Mouse (Mus musculus) MEL (cell line): ENCODE measurements around the gene Kif5a. TPM values are rescaled to one million over a fixed set of nuclear protein-coding genes. Genes with fewer than 3 reads are reported as not detected.

Experiments
- DNase-seq: peaks from one replicate; pipeline ENCODE4 v3.0.0; 2011; ENCODE audit warnings: low read depth, low spot score
- H3K27ac ChIP-seq: 2 replicates; pipeline ENCODE4 v1.5.1; 2012; ENCODE audit warnings: low read depth, mild to moderate bottlenecking, control low read depth, low read length, moderate library complexity; ENCODE audit not compliant: control insufficient read depth
- H3K27me3 ChIP-seq, 2 experiments: fragments of 150-350 bp in 1 of 2; sonication (generic) in 1 of 2; 2 replicates each; pipeline ENCODE4 v1.6.1; 2012; ENCODE audit warnings: low read length in 2 of 2, mild to moderate bottlenecking in 2 of 2, improper control_type of control experiment in 1 of 2, moderate library complexity in 1 of 2; ENCODE audit not compliant: insufficient read depth in 2 of 2, control insufficient read depth in 1 of 2
- H3K36me3 ChIP-seq, 2 experiments: 2 replicates each; pipeline ENCODE4 v1.6.1; 2012 to 2014; ENCODE audit warnings: low read length in 2 of 2, improper control_type of control experiment in 1 of 2, inconsistent platforms in 1 of 2, mild to moderate bottlenecking in 1 of 2; ENCODE audit not compliant: insufficient read depth in 2 of 2, control insufficient read depth in 1 of 2
- H3K4me1 ChIP-seq, 2 experiments: fragments of 150-350 bp in 1 of 2; sonication (generic) in 1 of 2; 2 replicates each; pipeline ENCODE4 v1.6.1; 2012; ENCODE audit warnings: low read length in 2 of 2, improper control_type of control experiment in 1 of 2, mild to moderate bottlenecking in 1 of 2; ENCODE audit not compliant: insufficient read depth in 2 of 2, control insufficient read depth in 1 of 2
- H3K4me3 ChIP-seq, 2 experiments: fragments of 150-350 bp in 1 of 2; sonication (generic) in 1 of 2; 2 replicates each; pipeline ENCODE4 v1.5.1; 2012; ENCODE audit warnings: low read depth in 2 of 2, low read length in 2 of 2, mild to moderate bottlenecking in 2 of 2, moderate library complexity in 2 of 2, control low read depth in 1 of 2, improper control_type of control experiment in 1 of 2; ENCODE audit not compliant: control insufficient read depth in 1 of 2, insufficient read depth in 1 of 2
- H3K79me2 ChIP-seq: 2 replicates; pipeline ENCODE4 v1.6.1; 2012; ENCODE audit warnings: mild to moderate bottlenecking, low read length, moderate library complexity; ENCODE audit not compliant: control insufficient read depth, poor library complexity, insufficient read depth
- H3K9ac ChIP-seq: 2 replicates; pipeline ENCODE4 v1.6.1; 2012; ENCODE audit warnings: low read depth, mild to moderate bottlenecking, control low read depth, low read length, moderate library complexity; ENCODE audit not compliant: control insufficient read depth, poor library complexity, severe bottlenecking
- H3K9me3 ChIP-seq: fragments of 150-350 bp; sonication (generic); replicated peaks from 2 replicates; pipeline ENCODE4 v1.6.1; 2012; ENCODE audit warnings: mild to moderate bottlenecking, low read length, improper control_type of control experiment, moderate library complexity; ENCODE audit not compliant: insufficient read depth
- CHD1 ChIP-seq: IDR thresholded peaks from 2 replicates; pipeline ENCODE4 v1.6.1; 2012; ENCODE audit warnings: low read depth, mild to moderate bottlenecking, inconsistent platforms, low read length, improper control_type of control experiment
- CHD2 ChIP-seq: IDR thresholded peaks from 2 replicates; pipeline ENCODE4 v1.6.1; 2011; ENCODE audit warnings: low read length, improper control_type of control experiment
- CTCF ChIP-seq, 3 experiments: IDR thresholded peaks in 2 of 3; conservative IDR thresholded peaks in 1 of 3; 2 replicates each; pipeline ENCODE4 v1.5.1; 2011 to 2012; ENCODE audit warnings: low read length in 3 of 3, low read depth in 2 of 3, mild to moderate bottlenecking in 2 of 3, improper control_type of control experiment in 1 of 3, inconsistent platforms in 1 of 3, mixed read lengths in 1 of 3, moderate library complexity in 1 of 3; ENCODE audit not compliant: control insufficient read depth in 1 of 3, insufficient read depth in 1 of 3, poor library complexity in 1 of 3, severe bottlenecking in 1 of 3
- GABPA ChIP-seq: IDR thresholded peaks from 2 replicates; pipeline ENCODE4 v1.6.1; 2012; ENCODE audit warnings: low read depth, mild to moderate bottlenecking, inconsistent platforms, low read length, improper control_type of control experiment, moderate library complexity
- MAX ChIP-seq: IDR thresholded peaks from 2 replicates; pipeline ENCODE4 v1.6.1; 2011; ENCODE audit warnings: low read length, improper control_type of control experiment
- MAZ ChIP-seq: IDR thresholded peaks from 2 replicates; pipeline ENCODE4 v1.6.1; 2012; ENCODE audit warnings: low read depth, mild to moderate bottlenecking, inconsistent platforms, low read length, improper control_type of control experiment
- MYB ChIP-seq: IDR thresholded peaks from 2 replicates; pipeline ENCODE4 v1.6.1; 2011; ENCODE audit warnings: mild to moderate bottlenecking, low read depth, low read length, improper control_type of control experiment
- POLR2A ChIP-seq, 2 experiments: IDR thresholded peaks; 2 replicates each; pipeline ENCODE4 v1.6.1; 2011 to 2012; ENCODE audit warnings: low read length in 2 of 2, mild to moderate bottlenecking in 2 of 2, control low read depth in 1 of 2, improper control_type of control experiment in 1 of 2, low read depth in 1 of 2, moderate library complexity in 1 of 2; ENCODE audit not compliant: control insufficient read depth in 1 of 2, insufficient read depth in 1 of 2, poor library complexity in 1 of 2
- POLR2AphosphoS2 ChIP-seq: IDR thresholded peaks from 2 replicates; pipeline ENCODE4 v1.6.1; 2011; ENCODE audit warnings: low read length, improper control_type of control experiment
- RAD21 ChIP-seq: IDR thresholded peaks from 2 replicates; pipeline ENCODE4 v1.6.1; 2011; ENCODE audit warnings: mild to moderate bottlenecking, low read depth, low read length, improper control_type of control experiment
- SIN3A ChIP-seq: IDR thresholded peaks from 2 replicates; pipeline ENCODE4 v1.6.1; 2012; ENCODE audit warnings: low read length, improper control_type of control experiment, inconsistent platforms
- SMC3 ChIP-seq: IDR thresholded peaks from 2 replicates; pipeline ENCODE4 v1.6.1; 2011; ENCODE audit warnings: low read depth, low read length, improper control_type of control experiment
- TAL1 ChIP-seq: IDR thresholded peaks from 2 replicates; pipeline ENCODE4 v1.6.1; 2012; ENCODE audit warnings: mild to moderate bottlenecking, inconsistent platforms, low read length, moderate library complexity, mixed read lengths
- TCF12 ChIP-seq: IDR thresholded peaks from 2 replicates; pipeline ENCODE4 v1.6.1; 2014; ENCODE audit warnings: low read depth, mild to moderate bottlenecking, inconsistent platforms, low read length, improper control_type of control experiment, moderate library complexity
- USF2 ChIP-seq, 2 experiments: IDR thresholded peaks; 2 replicates each; pipeline ENCODE4 v1.6.1; 2011 to 2012; ENCODE audit warnings: improper control_type of control experiment in 2 of 2, low read length in 2 of 2, borderline replicate concordance in 1 of 2, inconsistent platforms in 1 of 2, low read depth in 1 of 2, mild to moderate bottlenecking in 1 of 2; ENCODE audit not compliant: insufficient read depth in 1 of 2
- ZC3H11A ChIP-seq: IDR thresholded peaks from 2 replicates; pipeline ENCODE4 v1.6.1; 2012; ENCODE audit warnings: low read depth, mild to moderate bottlenecking, inconsistent platforms, low read length, improper control_type of control experiment
- ZMIZ1 ChIP-seq: IDR thresholded peaks from 2 replicates; pipeline ENCODE4 v1.6.1; 2012; ENCODE audit warnings: low read depth, mild to moderate bottlenecking, inconsistent platforms, low read length, improper control_type of control experiment, moderate library complexity
- polyA plus RNA-seq, 2 experiments: library from polyadenylated mRNA; stranded (reverse) in 1 of 2; unstranded in 1 of 2; fragments of >175 nt in 1 of 2; fragments of >200 nt in 1 of 2; gene quantifications; 2 replicates each; pipeline versions ENCODE4 v1.2.1 to v1.2.4; 2012; ENCODE audit warnings: low replicate concordance in 2 of 2, low read depth in 1 of 2; ENCODE audit not compliant: insufficient read length in 2 of 2, insufficient read depth in 1 of 2, missing spikeins in 1 of 2
- total RNA-seq: library from RNA; depleted of rRNA; stranded (reverse); fragments of 300-350 nt; gene quantifications from 2 replicates; pipeline ENCODE4 v1.2.3, GENCODE M21; 2012

The Kif5a gene
- total and polyA plus RNA-seq, 3 experiments = 0.42 to 1.3 TPM; not detected in 1

DNA sequence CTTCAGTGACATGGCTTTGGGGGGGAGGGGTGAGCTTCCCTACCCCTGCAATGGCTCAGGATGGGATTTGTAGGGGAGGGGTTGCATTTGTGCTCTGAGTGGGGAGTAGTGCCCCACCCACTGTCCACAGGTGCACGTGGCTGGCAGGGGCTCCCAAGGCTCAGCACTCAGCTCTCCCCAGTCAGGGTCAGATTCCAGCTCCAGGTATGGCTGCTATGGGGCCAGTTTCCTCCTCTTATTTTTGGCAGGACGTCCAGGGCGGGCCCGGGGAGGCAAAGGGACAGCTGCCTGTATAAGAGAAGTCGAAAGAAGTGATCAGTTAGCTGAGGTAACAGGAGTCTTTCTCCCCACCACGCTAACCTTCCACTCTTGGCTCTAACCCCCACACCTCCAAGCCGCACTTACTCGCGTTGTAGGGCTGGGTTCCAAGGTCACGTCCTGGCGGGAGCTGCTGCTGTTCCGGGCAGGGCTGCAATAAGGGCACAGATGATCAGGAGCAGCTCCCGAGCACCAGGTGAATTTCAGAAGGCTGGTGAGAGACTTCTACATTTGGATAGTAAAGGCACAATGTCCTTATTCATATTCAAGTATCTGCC is 19.6 kb upstream of the Kif5a start:
- Histone ChIP-seq H3K27ac (no peak overlapping the region), H3K9ac (no peak overlapping the region), H3K27me3 (no peaks in the 10 kb centered on the region), H3K36me3 (peaks cover 4 to 8% of the 10 kb centered on the region in 2 experiments; a peak in 3 of 4 replicates), H3K4me1 (peaks cover 0 to 4% of the 10 kb centered on the region in 2 experiments; a peak in 1 of 4 replicates), H3K4me3 (no peak overlapping the region), H3K9me3 (no peaks in the 10 kb centered on the region), H3K79me2 (peaks cover 27% of the 10 kb centered on the region)
- DNase-seq = no peak
- TF ChIP-seq POLR2AphosphoS2 = peak; percentile 48; the same call in 1 of the 2 replicates
- no peak for TF ChIP-seq CHD2
- TF ChIP-seq MAX = no peak
- TF ChIP-seq ZMIZ1 = 0 out of 2 replicates have a peak, but pooled peaks have one; percentile 2
- TF ChIP-seq RAD21 = no peak
- TF ChIP-seq POLR2A (IDR thresholded peaks at IDR 0.05; ENCODE audit: control insufficient read depth in 1 of 2, insufficient read depth in 1 of 2, low read depth in 1 of 2, low read length in 2 of 2, poor library complexity in 1 of 2) = no peak
- no peak for TF ChIP-seq SIN3A
- TF ChIP-seq MYB = no peak
- TF ChIP-seq MAZ = no peak
- no peak for TF ChIP-seq TAL1
- TF ChIP-seq TCF12 = no peak
- TF ChIP-seq SMC3 = no peak

DNA sequence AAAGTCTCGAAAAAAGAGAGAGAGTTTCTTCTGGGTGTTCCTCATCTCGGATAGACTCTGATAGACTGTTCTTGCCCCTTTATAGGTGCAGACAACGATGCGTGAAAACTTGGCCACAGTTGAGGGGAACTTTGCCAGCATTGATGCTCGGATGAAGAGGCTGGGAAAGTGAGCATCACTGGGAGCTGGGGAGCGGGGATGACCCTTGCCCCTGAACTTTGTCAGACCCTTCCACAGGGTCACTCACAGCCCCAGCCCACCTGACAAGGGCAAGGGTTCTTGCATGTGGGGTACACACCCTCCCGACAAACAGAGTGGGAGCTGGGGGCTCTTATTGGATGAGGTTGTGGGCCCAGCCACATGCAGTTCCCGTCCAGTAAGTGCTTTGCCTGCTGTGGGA is 18.2 kb upstream of the Kif5a start:
- peaks cover 13% of the 10 kb centered on the region for H3K79me2 ChIP-seq
- H3K4me3 ChIP-seq = no peak overlapping the region
- peaks cover 0 to 13% of the 10 kb centered on the region in 2 experiments; a peak in 2 of 4 replicates for H3K36me3 ChIP-seq
- no peak overlapping the region for H3K27ac ChIP-seq
- TF ChIP-seq POLR2A (IDR thresholded peaks at IDR 0.05; ENCODE audit: control insufficient read depth in 1 of 2, insufficient read depth in 1 of 2, low read depth in 1 of 2, low read length in 2 of 2, poor library complexity in 1 of 2) = 0 out of 4 replicates have a peak, but pooled peaks of 1 of the 2 experiments have one; percentile 30
- no peak for TF ChIP-seq USF2 (IDR thresholded peaks at IDR 0.05; ENCODE audit: borderline replicate concordance in 1 of 2, insufficient read depth in 1 of 2, low read depth in 1 of 2, low read length in 2 of 2)
- TF ChIP-seq ZMIZ1 = 0 out of 2 replicates have a peak, but pooled peaks have one; percentile 58
- TF ChIP-seq POLR2AphosphoS2 = peak; percentile 36; the same call in 1 of the 2 replicates
- no peak for TF ChIP-seq CHD1
- TF ChIP-seq ZC3H11A = no peak
- no peak for TF ChIP-seq CTCF (IDR thresholded peaks at IDR 0.05 in 2 of 3, conservative IDR thresholded peaks at IDR 0.05 in 1 of 3; ENCODE audit: control insufficient read depth in 1 of 3, insufficient read depth in 1 of 3, low read depth in 2 of 3, low read length in 3 of 3, poor library complexity in 1 of 3, severe bottlenecking in 1 of 3)
- no peak for TF ChIP-seq GABPA
- TF ChIP-seq MAX = no peak
- no peaks in the 10 kb centered on the region for H3K9me3 ChIP-seq
- H3K9ac ChIP-seq = no peak overlapping the region
- H3K27me3 ChIP-seq = no peaks in the 10 kb centered on the region
- DNase-seq = no peak
- H3K4me1 ChIP-seq = no peaks in the 10 kb centered on the region
